Mouse (Mus musculus) brain, embryonic 14.5 days (tissue): ENCODE measurements around the gene Ccdc167.

Experiments
- CTCF ChIP-seq: fragments of 200-500 bp; IDR thresholded peaks from 2 replicates; pipeline ENCODE4 v1.5.1; 2012; ENCODE audit warnings: inconsistent platforms, mild to moderate bottlenecking, moderate library complexity, borderline replicate concordance; ENCODE audit not compliant: insufficient read depth, insufficient read length; ENCODE audit errors: extremely low read depth
- POLR2A ChIP-seq: fragments of 200-500 bp; IDR thresholded peaks from 2 replicates; pipeline ENCODE4 v1.6.1; 2012; ENCODE audit warnings: mild to moderate bottlenecking, inconsistent platforms, borderline replicate concordance; ENCODE audit not compliant: poor library complexity, insufficient read depth, insufficient read length, severe bottlenecking; ENCODE audit errors: extremely low read depth

GRCm38 (mm10) chr17:29708783-29709182, 8.1 kb downstream of the Ccdc167 start:
- TF ChIP-seq CTCF, result no peak
- no peak for TF ChIP-seq POLR2A
